Mouse (Mus musculus) splenic B cell, adult 2 months (primary cell): Measurements from ENCODE around the gene Zfp574.
A peak's percentile ranks its signal among the peaks of the same experiment; 100 is the strongest.

ENCODE experiments used
- DNase-seq: peaks from one replicate; pipeline ENCODE4 v3.0.0-alpha.2; 2011; ENCODE audit warnings: low read depth, low spot score
- H3K27me3 ChIP-seq: 2 replicates; pipeline ENCODE4 v1.6.1; 2012; ENCODE audit warnings: mild to moderate bottlenecking, low read length, moderate library complexity, mixed read lengths; ENCODE audit not compliant: control insufficient read depth, poor library complexity, insufficient read depth, severe bottlenecking
- H3K36me3 ChIP-seq: 2 replicates; pipeline ENCODE4 v1.6.1; 2012; ENCODE audit warnings: mild to moderate bottlenecking, low read length, moderate library complexity, mixed read lengths; ENCODE audit not compliant: control insufficient read depth, poor library complexity, insufficient read depth, severe bottlenecking

The Zfp574 gene

DNA sequence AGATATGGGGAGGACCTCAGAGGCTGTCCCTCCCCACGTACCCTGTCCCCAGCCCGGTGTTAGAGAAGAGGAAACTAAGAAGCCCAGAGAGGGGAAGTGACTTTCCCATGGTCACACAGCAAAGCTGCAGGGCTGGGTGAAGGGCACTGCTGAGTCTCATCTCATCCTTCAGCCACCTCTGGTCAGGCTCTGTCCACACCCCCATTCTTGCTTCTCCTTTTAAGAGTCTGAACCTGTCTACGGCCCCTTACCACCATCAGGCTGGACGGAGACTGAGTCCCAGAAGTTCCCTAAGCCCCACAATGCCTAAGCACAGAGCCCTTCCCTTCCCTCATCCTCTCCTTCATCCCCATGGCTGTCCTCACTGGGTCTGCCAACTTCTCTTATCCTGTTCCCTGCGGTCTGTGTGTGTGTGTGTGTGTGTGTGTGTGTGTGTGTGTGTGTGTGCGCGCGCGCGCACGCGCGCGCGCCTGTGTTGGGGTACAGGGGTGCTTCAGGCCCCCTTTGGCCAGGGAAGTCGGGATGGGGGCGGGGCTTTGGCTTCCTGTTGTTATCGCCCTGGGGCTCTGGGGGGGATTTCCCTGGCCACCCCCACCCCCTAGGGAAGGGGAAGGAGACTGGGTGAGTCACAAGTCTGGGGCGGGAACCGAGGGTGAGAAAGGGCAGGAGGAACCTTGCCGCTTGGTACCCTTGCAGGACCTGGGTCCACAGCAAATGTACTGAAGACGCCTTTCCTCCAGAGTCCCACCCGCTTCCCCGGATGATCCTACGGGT lies 47.9 kb downstream of the Zfp574 start:
- Histone ChIP-seq H3K27me3 (no peaks in the 10 kb centered on the region), H3K36me3 (peaks cover 12% of the 10 kb centered on the region)
- DNase-seq, result peak; percentile 80

DNA sequence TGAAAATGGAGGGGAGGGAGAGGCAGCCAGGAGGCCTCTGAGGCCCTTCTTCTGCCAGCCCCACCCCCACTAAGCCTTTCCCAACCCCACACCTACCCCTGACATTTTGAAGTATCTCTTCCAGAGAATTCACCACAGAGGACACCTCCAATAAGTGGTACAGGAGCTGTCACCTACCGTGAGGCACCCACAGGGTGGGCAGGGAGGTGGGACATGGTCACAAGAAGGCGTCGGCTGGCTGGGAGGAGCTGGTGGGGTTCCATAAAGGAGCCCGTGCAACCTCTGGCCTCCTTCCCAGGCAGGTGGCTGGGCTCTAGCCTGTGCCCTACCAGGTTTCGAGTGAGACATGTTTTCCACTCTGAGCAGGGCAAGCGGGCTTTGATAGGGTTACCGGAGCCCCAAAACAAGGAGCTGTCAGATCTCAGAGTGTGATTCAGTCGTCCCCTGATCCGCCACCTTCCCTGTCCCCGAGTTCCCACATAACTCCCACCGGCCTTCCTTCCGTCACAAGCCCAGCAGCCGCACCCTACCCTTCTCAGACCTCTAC lies 48.9 kb downstream of the Zfp574 start:
- Histone ChIP-seq H3K27me3 (no peaks in the 10 kb centered on the region), H3K36me3 (peaks cover 6% of the 10 kb centered on the region)
- no peak for DNase-seq

DNA sequence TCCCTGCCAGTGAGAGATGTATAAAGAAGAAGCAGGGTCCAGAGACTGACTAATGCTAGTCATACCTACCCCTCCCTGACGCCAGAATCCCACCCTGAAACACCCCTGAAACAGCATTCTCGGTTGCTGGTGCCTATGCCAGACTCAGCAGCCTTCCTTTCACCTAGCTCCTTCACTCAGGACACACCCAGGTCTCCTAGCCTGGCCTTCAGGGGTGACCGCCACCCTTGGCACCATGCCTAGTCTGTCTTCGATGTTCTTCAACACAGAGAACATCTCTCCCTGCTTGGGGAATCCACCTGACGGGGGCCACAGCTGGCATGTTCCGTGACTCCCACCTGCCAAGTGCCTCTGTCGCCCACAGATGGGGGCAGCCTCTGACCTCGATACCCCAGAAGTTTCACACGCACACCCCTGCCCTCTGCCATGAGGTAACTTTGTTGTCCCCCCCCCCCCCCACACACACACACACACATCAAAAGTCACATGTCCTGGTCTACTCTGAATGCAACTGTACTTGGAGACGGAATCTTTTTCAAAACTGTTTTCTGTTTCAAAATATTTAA lies 53.4 kb downstream of the Zfp574 start:
- no peak for DNase-seq
- Histone ChIP-seq H3K36me3 (no peaks in the 10 kb centered on the region; the same call in 1 of the 2 replicates), H3K27me3 (no peaks in the 10 kb centered on the region)

DNA sequence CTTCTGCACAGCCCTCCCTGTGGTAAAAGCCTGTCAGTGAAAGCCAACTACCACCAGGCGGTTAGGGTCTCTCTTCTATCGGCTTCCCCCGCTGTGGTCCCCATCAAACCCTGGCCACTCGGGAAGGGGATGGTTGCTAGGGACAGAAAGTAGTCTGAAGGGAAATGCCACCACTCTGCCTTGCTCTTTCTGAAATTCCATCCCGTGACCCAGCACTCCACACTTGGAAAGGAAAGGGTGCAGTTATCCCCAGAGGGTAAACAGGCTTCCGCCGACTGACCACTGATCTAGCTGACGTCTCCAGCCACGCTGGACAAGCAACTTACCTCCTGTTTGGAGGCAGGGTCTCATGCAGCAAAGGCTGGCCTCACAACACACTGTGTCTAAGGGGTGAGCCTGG lies 55.6 kb downstream of the Zfp574 start:
- no peaks in the 10 kb centered on the region for H3K36me3 ChIP-seq
- DNase-seq, result no peak
- no peaks in the 10 kb centered on the region for H3K27me3 ChIP-seq

DNA sequence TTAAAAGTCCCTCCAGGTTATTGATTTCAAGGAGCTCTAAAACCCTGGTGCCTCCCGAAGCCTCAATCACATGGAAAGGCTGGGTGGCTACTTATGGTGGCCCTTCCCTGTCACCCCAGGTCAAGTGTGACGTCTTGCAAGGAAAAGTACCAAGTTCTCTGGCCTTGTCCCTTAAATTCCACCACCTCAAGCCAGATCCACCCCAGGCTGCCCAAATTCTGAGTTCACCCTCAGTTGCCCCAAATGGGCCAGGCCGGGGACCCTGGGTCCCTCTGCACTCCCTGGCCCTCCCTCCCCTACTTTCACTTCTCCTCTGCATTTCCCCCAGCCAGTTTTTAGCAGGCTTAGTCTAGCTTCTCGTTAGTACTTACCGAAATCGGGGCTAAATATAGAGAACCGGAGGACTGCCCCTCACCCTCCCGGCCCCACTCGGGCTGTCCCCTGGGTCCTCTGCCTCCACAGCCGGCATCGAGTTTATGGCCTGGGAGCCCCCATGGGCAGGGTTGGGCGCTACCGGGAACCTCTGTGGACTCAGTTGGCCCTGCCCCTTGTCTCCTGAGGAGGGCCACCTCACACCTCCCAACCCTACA lies 57.1 kb downstream of the Zfp574 start:
- H3K27me3 ChIP-seq, result no peaks in the 10 kb centered on the region
- peak; percentile 86 for DNase-seq
- H3K36me3 ChIP-seq, result no peaks in the 10 kb centered on the region

DNA sequence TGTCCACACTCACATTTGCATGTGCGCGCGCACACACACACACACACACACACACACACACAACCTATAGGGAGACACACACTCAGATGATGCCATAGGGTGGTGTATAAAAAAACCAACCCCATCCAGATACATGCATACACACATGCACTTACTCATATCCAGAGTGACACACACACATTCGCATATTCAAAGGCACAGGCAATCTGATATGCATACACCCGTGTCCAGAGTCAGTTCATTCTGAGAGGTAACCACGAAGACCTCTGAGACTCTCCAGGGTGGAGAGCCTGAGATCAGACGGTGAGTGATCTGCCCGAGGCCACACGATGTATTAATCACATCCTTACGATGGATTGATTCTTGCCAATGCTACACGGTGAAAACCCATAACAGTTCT lies 58.2 kb downstream of the Zfp574 start:
- Histone ChIP-seq H3K36me3 (no peaks in the 10 kb centered on the region), H3K27me3 (no peaks in the 10 kb centered on the region)
- DNase-seq, result no peak

DNA sequence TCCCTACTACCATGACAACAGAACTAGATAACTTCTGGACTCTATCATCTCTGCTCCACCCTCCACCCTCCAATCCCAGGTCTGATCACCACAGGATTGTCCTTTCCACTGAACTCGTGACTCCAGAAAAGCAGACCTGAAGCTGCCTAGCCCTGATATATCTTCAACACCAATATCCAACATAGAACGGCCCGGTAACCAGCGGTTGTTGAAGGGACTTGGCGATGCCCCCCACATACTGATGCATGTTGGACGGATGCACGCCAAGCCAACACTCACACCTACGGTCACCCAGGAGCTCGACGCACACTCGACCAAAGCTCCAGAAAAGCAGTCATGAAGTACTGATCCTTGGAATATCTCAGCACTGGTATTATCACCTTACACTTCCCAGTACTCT lies 58.9 kb downstream of the Zfp574 start:
- H3K36me3 ChIP-seq, result no peaks in the 10 kb centered on the region
- DNase-seq, result no peak
- no peaks in the 10 kb centered on the region for H3K27me3 ChIP-seq

DNA sequence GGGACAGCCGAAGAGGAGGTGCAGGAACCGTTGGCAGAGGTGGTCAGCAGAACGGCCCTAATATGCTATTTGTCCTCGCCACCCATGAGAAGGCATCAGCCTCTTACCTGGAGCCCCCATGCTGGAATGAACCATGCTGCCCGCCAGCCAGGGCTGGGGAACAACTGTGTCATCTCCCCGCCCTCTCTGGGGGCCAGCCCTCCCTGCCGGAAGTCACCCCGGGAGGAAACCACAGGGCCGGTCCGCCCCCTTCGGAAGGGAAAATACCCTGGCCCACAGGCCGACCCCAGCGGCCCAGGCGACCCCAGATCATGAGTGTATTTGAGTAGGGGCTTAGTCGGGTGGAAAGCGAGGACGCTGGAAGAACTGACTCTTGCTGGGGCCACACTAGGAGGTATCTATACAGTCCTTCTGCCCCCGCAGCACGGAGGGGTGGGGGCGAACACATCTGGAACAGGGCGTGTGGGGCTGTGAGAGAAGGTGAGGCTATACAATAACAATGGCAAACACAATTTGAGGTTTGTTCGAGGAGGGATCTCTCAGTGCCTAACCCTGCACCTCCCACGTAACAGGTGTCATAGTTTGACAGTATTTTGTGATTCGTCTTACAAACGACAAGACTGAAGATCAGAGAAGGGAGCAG lies 60.1 kb downstream of the Zfp574 start:
- no peaks in the 10 kb centered on the region for H3K36me3 ChIP-seq
- H3K27me3 ChIP-seq, result no peaks in the 10 kb centered on the region
- peak; percentile 76 for DNase-seq
